Mouse (Mus musculus) embryonic facial prominence, embryonic 13.5 days (tissue): ENCODE results near the gene Atp1b4. TPM values are rescaled to one million over a fixed set of nuclear protein-coding genes. Genes with fewer than 3 reads are reported as not detected.

Experiments used
- polyA plus RNA-seq: library from polyadenylated mRNA; unstranded; fragments of >200 nt; fragmentation: Nextera tagmentation; extraction: Ambion mirVana; gene quantifications from 2 replicates; pipeline ENCODE4 v1.2.1, GENCODE M21; 2015

The Atp1b4 gene
- polyA plus RNA-seq, 1 experiment from 2014 or later = 0.18 TPM

Other genes with a start within 250 kb of the Atp1b4 start
- not detected in 2 replicates for gene Rhox10, start 249.7 kb upstream of the Atp1b4 start, polyA plus RNA-seq
- not detected in 2 replicates for gene Rhox11, start 231.0 kb upstream of the Atp1b4 start, polyA plus RNA-seq
- gene Rhox12, start 205.3 kb upstream of the Atp1b4 start, polyA plus RNA-seq = not detected in 2 replicates
- gene Rhox13, start 195.0 kb upstream of the Atp1b4 start, polyA plus RNA-seq = not detected in 2 replicates
- gene Zbtb33, start 126.4 kb upstream of the Atp1b4 start, polyA plus RNA-seq = 4.5 and 4.7 TPM in 2 replicates
- 33.0 and 34.2 TPM in 2 replicates for gene Tmem255a, start 63.7 kb upstream of the Atp1b4 start, polyA plus RNA-seq
- 108 and 120 TPM in 2 replicates for gene Lamp2, start 140.3 kb downstream of the Atp1b4 start, polyA plus RNA-seq